Mouse (Mus musculus) c-Kit-positive CD71-negative TER-119-negative erythroid progenitor cells, embryonic 14.5 days (primary cell): ENCODE measurements around the gene Sec14l2.

ENCODE experiments used
- DNase-seq: peaks from one replicate; pipeline ENCODE4 v3.0.0-alpha.2; 2013; ENCODE audit warnings: low read depth

The Sec14l2 gene

DNA sequence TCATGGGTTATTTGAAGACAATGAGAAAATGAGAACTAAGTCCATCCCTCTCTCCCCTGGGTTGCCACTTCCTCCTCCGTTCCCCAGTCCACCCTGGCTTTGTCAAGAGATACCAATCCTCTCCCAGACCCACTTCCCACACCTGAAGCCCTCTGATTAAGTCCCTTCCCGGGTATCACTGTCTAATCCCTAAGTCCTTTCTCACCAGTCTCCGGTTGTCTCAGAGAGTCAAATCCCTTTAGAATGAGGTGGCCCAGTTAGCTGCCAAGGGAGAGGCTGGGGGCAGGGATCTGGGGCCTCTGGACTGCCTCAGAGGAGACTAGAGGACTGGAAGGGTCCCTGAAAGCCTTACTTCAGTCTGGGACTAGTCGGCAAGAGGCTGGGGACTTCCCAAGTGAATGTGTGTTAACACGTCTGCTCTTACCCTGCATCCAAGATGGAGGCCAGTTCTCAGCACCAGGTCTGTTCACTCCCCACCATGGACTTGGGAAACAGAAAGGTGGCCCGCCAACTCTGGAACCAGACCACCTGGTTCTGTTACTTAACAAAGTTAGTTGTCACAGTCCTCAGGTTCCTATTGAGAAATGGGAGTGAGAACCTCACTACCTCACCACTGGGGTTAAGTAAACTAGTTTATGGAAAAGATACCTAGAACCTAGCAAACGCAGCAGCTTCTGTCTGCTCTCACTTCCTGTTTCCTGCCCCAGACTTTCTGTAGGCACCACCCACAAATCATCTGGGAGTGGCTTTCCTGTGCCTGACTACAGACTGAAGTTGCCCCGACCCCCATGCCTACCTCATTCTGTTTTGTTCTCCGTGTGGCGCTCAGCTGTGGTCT lies at the start of gene Sec14l2:
Gene Sec14l2, minus strand, starts transcription at position 674 of the 838 bp plus-strand sequence.
- DNase-seq, result no peak

DNA sequence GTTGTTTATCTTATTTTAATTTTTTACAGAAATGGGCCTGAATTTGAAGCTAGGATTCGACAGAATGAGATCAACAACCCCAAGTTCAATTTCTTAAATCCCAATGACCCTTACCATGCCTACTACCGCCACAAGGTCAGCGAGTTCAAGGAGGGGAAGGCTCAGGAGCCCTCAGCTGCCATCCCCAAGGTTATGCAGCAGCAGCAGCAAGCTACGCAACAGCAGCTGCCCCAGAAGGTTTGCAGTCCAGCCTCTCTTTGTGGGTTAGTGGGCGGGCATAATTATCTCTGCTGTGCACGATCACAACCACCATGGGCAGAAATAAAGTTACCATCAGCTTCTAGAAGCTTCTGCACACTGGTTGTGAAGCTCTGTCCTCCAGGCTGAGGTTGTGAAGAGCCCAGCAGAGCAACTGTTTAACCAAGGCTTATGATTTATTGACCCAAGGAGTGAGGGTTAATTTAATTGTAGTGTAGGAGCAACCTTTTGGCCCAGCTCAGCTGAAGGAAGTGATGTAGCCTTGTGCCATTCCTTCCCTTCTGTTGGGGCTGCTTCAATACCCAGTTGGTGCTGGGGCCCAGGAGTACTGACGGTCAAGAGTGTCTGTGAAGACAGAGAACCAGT lies 43.4 kb upstream of the Sec14l2 start:
- no peak for DNase-seq

DNA sequence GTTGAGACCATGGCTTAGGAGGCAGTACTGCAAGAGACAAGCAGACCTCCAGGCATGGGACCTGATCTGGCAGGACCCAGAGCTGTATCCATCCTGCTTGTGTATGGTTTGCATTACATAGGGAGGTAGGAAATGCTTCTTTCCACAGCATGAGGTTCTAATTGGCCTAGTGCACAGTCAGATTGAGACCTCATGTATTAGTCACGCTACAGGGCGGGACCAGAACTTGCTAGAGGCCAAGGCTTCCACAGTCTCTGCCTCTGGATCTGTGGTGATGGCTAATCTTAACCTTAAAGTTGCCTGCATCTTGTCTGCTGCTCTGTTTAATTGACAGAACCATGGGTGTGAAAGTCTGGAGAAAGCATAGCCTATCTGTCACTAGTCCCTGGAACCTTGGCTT lies 41.5 kb upstream of the Sec14l2 start:
- DNase-seq, result no peak

DNA sequence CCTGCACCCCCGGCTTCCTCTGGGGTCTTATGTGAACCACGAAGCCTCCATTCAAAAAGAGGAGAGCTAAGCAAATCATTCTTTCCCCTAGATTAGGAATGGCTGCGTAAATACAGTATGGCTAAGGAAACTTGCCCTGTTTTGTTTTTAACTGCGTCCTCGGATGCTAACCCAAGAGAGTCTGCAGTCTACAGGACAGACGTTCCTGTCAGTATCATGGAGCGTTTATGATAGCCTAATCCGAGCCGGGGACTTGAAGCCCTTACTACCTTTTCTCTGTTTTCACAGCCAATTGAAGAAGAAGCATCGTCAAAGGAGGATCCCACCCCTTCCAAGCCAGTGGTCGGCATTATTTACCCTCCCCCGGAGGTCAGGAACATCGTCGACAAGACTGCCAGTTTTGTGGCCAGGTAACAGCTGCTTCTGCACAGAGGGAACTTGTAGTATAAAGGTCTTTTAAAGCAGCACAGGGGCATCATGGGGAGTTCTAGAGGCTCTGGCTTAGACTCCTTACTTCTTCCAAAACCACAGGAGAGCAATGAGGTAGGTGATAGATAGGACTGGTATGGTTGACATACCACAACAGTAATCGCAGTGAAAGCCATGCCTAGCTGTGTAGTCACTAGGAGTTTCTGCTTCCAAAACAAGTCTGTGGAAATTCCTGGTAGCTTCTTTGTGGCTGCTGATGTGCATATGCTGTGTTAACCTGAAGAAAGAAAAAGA lies 37.7 kb upstream of the Sec14l2 start:
- no peak for DNase-seq

DNA sequence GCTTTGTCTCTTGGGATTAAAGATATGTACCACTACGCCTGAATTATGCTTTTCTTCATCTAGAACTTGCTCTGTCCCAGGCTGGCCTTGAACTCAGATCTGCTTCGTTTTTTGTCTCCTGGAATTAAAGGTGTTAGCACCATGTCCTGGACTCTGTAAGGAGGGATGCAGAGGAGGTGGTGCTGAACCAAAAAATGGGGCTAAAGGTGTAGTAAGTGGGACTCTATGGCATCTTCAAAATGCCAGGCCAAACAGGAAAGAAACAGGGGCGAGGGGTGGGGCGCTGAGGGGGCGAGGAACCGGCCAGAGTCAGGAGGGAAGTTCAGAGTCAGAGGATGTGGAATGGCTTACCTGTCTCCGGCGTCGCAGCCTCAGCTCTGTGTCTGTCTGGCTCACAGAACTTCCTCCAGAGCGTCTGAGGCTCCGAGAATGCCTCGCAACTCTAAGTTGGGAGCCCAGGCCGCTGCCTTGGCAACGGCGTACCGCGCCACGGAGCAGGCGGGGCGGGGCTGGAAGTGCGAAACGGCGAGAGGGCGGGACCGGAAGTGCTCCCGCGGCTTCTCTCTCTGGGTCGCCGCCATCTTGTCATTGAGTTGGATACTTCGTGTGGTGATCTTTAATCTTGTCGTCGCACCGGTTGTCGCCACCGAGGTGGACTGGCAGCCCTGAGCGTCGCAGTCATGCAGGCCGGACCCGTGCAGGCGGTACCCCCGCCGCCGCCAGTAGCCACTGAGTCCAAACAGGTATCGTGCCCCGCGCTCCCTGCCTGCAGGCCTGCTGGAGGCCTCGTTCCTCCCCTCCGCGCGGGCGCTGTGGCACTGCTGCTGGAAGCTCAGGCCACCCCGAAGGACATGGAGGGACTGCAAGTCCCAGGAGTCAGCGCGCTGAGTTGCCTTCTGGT lies 36.8 kb upstream of the Sec14l2 start, which contains the start of the genes Ccdc157 and Sf3a1:
Gene Ccdc157, minus strand, starts transcription at position 486 of the 901 bp plus-strand sequence.
Gene Sf3a1, plus strand, starts transcription at position 543 of the 901 bp plus-strand sequence.
- peak; percentile 90 for DNase-seq

DNA sequence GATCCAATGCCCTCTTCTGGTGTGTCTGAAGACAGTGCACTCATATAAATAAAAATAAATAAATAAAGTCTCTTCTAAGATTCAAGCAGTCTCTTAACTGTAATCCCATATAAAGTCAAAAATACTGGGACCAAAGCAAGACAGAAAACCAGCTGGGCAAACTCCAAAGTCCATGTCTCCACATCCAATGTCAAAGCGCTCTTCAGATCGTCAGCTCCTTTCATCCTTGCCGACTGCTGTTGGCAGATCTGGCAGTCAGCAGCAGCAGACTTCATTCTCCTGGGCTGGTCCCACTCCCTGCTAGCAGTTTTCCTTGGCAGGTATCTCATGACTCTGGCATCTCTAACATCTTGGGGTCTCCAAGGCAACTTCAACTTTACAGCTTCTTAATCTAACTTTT lies 35.5 kb upstream of the Sec14l2 start:
- no peak for DNase-seq

DNA sequence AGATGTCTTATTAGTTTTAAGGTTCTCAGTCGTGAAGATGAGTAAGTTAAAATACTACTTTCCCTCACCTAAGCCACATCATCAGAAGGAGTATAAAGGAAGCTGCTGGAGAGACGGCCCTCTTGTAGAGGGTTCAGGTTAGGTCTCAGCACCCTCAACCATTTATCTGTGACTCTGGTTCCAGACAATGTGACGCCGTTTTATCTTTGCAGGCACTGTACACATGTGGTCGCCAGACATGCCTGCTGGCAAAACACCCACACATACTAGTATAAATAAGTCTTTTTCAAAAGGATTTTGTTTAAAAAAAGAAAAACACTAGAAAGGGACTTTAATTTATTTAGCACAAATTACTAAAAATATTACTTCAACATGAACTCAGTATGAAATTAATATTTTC lies 32.4 kb upstream of the Sec14l2 start:
- no peak for DNase-seq

DNA sequence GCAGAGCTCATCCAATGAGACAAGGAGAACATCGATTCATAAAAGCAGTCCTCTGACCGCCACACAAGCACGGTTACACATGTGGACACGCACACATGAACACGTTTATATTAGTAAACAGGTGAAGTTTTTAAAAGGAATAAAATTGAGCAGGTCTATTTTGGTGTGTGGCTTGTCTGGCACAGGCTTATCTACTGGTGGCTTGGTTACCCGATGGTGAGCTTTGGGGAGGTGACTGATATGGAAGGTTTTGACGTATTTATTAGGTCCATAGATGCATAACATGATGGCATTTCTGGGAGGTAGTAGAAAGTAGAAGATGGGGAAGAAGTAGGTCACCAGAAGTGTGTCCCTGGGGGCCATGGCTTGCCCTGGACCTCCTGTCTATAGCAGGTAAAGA lies 30.5 kb upstream of the Sec14l2 start:
- no peak for DNase-seq

DNA sequence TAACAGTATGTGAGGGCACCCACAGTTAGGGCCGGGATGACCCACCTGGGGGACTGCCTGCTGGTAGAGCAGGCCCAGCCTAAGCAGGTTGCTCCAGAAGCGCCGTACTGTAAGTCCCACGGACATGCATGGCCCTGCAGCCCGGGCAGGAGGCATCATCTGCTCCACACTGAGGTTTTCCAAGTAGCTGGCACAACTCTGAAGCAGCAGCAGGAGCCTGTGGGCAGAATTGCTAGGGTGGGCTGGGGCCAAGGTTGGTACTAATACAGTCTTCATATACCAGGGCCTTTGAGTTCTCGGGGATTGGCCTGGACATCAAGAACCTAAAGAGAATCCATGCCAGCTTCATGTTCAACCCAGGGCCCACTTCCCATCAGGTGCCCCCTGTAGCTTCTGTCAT lies 26.7 kb upstream of the Sec14l2 start:
- DNase-seq, result no peak

DNA sequence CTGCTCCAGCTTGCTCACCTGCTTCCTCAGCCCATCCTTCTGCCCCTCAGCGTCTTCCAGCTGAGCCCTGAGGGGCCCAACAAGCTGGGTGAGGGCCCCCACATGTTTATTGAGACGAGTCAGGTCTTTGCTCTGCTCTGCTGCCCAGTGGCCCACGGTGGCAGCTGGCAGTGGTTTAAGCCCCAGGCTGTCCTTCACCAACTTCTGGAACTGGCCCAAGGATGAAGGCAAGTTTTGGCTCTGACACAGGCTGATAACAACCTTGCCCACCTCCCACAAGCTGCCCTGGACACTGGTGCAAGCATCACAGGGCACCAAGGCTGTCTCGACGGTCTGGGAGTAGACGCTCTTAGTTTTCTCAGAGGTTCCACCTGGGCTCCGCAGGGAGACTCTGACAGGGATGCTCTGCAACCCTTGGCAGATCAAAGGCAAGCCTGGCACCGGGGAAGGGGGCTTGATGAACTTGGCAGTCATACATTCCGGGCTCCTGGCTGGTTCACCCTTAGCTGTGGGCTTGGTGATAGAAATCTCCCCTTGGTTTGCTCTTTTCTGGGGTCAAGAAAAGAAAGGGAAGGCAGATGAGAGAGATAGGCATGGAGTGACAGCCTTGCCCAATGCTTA lies 25.4 kb upstream of the Sec14l2 start:
- no peak for DNase-seq

DNA sequence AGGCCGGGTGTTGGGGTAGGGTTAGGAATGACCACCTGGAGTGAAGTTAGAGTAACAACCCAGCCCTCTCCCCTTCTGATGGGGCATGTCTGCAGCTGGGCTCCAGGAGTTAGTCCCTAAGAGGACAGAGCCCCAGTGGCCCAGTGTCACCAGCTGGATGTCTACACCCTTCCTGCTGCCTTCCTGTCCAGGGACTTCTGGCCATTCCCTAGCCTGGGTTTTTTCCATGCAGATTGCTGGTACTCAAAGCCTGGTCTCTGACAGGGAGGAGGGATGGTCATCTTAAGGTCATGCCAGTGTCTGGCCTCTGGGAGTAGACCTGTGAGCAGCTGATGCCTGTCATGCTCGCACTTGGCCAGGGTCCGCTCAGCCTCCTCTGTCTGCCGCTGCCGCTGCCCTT lies 24.9 kb upstream of the Sec14l2 start:
- no peak for DNase-seq

DNA sequence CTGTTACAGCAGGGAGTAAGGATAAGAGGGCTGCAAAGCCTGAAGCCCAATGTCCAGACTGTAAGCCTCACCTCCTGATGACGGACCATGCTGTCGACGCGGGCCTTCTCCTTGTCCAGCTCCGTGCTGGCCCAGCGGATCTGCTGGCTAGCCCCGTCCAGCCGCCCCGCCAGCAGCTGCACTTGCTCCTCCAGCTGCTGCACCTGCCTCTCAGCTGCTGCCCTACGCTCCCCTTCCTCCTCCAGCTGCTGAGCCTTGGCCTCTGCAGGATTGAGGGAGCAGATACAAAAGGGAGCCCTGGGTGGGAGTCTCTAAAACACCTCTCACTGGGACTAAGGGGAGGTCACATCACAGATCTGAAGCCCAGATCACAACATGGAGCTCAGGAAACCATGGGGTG lies 23.9 kb upstream of the Sec14l2 start:
- DNase-seq, result no peak

DNA sequence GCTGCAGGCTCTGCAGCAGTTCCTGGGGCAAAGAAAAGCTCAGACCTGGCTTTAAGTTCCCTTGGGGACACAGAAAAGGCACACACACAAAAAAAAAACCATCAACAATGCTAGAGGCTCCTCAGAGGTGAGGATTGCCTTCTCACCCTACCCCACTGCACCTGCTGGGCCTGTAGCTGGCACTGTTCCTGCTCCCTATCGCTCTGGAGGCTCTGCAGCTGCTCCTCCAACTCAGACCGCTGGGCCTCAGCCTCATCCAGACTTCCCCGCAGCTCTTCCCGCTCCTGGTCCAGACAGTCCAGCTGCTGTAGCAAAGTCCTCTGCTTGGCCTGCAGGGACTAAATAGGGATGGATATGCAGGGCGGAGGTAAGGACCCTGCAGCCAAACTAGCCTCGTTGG lies 23.2 kb upstream of the Sec14l2 start:
- no peak for DNase-seq

DNA sequence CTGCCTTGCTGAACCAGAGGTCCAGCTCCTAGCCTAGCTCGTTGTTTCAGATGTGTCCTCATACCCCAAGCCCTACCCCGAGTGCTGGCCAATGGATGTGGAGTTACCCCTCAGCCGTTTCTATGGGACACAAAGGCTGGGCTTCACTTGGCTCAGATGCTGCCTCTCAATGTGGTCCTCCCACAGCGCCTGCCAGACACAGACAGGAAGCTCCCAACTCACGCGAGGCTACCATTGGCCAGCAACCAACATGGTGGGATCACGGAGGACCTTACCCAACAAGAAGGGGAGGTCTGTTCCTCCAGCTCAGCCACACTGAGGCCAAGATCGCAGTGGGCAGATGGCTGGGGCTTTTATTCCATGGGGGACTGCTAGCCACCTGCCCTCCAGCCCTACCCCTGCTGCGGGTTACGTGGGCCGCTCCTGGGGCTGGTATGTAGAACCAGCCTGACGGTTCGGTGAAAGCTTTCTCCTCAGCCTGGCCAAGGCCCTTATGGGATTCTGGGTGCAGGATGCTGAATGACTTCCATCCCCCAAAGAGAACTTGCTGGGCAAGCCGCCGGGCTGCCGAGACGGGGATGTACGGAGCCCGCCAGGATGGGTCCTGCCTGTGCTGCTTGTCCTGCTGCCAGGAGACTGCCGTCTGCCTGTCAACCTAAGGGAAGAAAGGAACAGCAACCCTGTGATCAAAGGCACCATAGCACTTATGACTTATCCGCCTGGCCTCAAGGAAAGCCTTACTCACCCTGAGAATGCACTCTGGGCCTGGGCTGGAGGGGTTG lies 20.3 kb upstream of the Sec14l2 start:
- DNase-seq, result no peak

DNA sequence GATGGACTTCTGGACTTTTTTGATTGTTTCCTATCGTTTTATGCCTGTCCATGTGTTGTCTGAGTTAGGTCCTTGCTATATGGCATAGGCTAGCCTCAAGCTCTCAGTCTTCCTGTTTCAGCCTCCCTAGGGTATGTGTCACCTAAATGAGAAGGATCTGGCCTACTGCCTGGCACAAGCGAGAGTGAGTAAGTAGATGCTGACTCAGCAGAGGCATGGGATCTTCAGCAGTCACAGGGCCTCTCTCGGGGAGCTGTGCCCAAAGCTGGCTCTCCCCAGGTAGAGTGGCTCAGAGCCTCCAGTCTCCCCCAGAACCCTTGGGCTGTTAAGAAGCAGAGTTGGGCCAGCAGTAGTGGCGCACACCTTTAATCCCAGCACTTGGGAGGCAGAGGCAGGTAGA lies 19.1 kb upstream of the Sec14l2 start:
- no peak for DNase-seq

DNA sequence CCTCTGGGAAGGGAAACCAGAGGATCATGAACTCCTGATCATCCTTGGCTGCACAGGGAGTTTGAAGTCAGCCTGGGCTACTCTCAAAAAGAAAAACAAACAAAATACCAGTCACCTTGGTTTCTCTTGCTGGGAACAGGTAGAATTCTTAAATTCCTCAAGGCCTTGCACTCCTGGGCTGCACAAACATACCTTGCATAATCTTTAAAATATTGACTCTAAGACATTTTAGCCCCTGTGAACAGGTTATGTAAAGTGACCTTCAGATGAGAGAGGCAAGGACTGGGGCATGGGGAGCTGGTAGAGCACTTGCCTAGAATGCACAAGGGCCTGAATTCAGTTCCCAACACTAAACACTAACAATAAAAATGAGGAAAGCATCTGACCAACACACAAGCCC lies 18.3 kb upstream of the Sec14l2 start:
- no peak for DNase-seq

DNA sequence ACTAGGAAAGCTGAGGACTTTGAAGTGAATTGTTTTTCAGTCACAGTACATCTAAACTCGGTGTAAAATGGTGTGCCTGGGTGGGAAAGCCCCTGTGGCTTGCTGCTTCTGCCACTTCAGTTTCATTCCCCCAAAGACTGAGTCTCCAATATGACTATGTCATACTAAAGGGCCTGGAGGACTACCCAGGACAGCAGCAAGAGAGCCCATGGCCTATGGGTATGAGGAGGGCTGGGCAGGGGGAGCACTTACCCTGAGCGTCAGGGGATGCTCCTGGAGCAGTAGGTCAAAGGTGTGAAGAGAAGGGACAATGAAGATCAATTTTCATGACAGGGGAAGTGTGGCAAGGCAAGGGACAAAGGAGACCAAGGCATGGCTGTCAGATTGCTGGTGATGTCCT lies 15.7 kb upstream of the Sec14l2 start:
- no peak for DNase-seq

DNA sequence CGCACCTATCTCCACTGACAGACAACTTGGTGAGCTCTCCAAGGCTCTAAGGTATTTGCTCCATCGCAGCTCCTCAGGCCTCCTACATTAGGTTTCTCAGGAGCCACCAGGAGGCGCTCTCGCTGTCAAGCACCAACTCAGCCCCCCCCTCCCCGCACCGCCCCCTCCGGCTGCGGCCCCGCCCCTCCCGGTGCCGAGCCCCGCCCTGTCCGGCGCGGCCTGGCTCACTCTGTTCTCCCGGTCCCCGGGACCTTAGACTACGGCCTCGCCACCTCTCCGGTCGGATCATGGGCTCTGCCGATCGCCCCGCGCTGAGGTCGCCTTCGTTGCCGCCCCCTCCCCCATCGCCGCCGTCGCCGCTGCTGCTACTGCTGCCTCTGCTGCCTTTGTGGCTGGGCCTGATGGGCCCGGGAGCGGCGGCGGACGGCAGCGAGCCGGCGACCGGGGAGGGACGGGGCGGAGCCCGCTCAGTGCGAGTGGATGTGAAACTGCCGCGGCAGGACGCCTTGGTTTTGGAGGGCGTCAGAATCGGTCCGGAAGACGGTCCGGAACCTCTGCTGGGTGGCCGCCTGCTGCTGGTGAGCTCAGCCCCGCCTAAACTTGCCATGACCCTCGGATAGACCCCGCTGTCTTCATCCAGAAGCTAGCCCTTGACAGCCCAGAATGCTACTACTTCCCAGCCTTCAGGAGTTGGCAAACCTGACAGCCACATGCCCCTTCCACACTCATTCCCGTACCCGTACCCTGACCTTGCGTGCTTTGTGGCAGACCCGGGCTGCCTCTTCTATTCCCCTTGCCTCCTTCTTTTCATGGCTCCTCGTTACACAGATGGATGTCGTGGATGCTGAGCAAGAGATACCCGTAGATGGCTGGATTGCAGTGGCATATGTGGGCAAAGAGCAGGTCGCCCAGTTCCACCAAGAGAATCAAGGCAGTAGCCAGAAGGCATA lies 12.0 kb upstream of the Sec14l2 start, which contains the start of gene Rnf215:
Gene Rnf215, plus strand, starts transcription at position 217 of the 950 bp plus-strand sequence.
- peak; percentile 92 for DNase-seq

DNA sequence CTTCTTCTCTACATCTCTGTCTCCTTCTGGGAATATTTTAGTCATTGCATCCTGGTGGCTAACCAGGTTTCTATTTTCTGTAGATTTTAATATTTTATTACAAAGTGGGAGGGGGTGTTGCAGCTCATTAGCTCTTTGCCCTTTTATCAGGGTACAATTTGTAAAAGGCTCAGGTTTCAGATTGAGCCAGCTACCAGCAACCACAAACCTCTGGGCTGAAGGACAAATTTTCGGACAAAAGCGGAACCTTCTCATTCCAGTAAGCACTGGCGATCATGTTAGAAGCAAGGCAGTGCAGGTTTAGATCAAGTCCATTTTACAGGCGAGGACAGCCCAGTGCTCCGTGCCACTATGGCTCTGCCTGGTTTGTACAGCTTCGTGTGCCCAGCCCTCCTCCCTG lies 11.2 kb upstream of the Sec14l2 start:
- no peak for DNase-seq
